Mouse (Mus musculus) kidney, adult 11 months (tissue): ENCODE data around the gene AL732309.1.

Experiments
- DNase-seq: peaks from one replicate; pipeline ENCODE4 v3.0.0; 2022

AL732309.1 gene

DNA sequence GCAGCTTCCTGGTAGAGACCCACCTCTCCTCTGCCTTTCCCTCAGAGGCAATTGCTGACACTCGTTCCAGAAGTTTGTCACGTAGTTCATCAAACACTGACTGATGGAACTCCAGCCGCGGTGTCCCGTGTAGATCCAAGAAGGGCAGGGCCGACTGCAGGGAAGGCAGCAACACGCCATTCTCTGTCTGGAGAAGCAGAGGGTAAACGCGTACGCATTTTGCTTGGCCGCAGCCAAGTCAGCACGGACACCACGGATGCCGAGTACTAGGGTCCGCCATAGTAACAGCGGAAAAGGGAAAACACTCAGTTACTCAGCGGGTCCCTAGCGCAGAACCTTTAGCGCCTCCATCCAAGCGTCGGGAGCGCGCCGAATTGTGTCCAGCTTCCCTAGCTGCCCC lies 36.0 kb downstream of the AL732309.1 start:
- DNase-seq = no peak

GRCm38 (mm10) chr2:25207593-25207992 lies 39.1 kb downstream of the AL732309.1 start:
- no peak for DNase-seq

GRCm38 (mm10) chr2:25203631-25204214 lies 42.9 kb downstream of the AL732309.1 start:
- DNase-seq = no peak

DNA sequence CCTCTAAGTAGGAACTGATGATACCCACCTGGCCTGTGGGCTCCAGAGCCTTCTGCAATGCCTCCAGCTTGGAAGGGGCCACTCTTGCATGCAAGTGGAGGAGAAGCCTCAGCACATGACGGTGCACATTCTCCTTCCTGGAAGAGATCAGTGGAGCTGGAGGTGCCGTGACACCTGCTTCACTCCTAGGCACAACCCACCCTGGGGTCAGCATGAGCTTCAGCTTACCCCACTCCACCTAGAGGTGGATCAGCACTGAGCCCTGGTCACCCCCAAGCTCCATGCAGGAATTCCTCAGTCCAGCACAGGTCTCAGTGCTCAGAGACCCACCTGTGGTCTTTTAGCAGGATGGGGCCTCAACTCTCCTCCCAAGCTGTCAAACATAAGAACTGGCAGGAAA lies 46.0 kb downstream of the AL732309.1 start:
- no peak for DNase-seq

DNA sequence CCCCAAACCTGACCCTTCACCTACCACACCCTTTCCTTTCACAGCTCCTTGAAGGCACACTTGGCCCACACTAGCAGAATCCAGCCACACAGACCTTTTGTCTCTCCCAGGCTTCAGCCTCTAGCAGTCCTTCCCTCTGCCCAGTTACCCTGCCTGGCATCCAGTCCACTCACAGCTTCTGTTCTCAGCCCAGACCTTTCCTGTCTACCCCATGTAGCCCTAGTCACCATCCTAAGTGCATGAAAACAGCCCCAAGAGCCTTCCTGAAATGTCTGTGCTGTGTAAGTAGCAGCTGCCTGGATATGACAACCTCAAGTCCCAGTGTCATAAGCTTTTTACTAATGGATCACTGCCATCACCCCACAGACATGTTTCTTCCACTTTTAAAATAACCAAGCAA lies 48.7 kb downstream of the AL732309.1 start:
- DNase-seq = no peak

DNA sequence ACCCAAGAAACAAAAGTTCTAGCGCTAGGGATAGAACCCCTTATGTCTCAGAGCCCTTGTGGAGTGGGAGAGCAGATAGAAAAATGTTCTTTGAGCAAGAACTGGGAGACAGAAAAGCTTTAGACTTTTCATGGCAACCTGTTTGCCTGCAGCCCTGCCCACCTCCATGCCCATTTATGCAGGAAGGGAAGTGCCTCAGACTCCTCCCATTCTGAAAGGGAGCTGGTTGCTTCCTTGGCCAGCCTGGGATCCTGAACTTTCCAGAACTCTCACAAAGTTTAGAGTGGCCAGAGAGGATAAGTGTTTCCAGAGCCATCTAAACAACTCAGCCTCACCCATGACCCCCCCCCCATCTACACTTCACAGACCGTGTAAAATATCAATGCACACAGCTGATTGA lies 49.5 kb downstream of the AL732309.1 start:
- no peak for DNase-seq

DNA sequence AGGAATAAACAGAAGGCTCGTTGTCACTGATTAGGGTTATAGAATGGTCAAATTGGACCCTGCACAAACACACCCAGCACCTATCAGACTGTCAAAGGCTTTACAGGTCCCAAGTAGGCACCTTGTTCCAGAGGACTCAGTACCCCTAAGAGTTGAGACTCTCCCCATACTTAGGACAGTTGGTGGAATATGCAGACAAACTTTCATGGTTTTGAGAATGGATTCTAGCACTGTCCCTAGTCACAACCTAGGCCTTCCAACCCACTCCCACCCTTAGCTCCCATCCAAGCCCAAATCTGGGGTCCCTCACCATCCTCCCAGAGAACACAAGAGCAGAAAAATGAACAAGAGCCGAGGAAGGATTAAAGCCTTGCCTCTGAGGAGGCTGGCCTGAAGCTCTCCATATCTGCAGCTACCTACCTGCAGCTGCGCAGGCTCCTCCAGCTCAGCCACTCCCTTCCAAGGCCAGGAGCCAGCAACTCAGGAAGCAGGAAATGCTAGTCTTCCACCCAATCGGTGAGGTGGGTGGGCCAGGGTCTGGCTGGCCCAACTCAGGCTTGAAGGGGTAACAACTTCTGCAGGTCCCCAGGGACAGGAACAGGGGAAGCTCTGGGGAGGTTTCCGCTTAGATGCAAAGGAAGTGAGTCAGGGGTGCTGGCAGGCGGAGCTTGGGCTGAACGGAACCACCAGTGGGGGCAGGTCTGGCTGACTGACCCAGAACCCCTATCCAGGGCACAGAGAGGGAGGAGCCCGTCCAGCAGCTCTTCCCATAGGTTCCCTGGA lies 50.3 kb downstream of the AL732309.1 start, which contains the start of gene Tor4a:
Tor4a (minus strand) TSS at position 715 of the 783 bp plus-strand sequence.
- DNase-seq = peak; percentile 94

GRCm38 (mm10) chr2:25195211-25196156 lies 51.2 kb downstream of the AL732309.1 start:
- peak; percentile 82 for DNase-seq
